Mouse (Mus musculus): ENCODE data around the gene Vars. TPM values are rescaled to one million over a fixed set of nuclear protein-coding genes. Genes with fewer than 3 reads are reported as not detected.
"Not testable (repeated sequence)": the region's sequence is repeated elsewhere in the genome, so short reads cannot be mapped to it uniquely, and the experiment has no call there.

Vars gene
- total RNA-seq (2022), result 10 to 100 TPM; 37.3 to 42.8 (median 41.0) TPM

DNA sequence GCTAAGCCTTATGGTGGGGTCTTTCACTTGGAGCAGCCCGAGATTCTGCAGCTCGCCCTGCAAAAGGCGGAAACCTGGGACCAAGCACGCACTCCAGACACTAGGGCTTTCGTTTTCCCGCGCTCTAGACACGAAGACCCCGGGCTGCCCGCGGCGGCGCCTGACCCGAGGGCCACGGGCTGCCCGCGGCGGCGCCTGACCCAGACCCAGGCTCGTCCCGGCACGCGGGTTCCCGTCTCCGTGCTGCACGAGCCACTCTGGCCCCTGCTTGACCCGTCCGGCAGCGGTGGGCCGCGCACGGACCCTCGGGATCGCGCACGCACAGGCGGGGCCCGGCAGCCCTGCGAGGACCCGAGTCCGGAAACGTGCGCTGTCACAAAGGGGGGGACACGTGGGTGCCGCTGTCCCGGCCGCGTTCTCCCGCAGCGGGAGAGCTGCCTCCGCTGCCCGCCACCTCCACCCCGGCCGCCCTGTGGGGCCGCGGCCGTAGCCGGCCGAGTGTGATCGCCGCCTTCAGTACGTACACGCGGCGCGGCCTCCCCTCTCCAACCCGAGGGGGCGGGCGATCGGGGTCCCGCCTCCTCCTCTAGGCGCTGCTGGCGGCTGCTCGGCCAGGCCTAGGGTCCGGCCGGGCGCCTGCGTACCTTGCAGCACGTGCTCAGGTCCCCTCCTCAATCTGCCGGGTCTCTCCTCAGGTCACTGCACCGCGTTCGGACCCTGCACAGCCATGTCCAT is at the start of gene Vars:
Vars (plus strand) TSS at position 271 of the 735 bp plus-strand sequence.
- peak; percentile 78 to 79 for DNase-seq (ENCODE audit: low spot score in 2 of 2)

DNA sequence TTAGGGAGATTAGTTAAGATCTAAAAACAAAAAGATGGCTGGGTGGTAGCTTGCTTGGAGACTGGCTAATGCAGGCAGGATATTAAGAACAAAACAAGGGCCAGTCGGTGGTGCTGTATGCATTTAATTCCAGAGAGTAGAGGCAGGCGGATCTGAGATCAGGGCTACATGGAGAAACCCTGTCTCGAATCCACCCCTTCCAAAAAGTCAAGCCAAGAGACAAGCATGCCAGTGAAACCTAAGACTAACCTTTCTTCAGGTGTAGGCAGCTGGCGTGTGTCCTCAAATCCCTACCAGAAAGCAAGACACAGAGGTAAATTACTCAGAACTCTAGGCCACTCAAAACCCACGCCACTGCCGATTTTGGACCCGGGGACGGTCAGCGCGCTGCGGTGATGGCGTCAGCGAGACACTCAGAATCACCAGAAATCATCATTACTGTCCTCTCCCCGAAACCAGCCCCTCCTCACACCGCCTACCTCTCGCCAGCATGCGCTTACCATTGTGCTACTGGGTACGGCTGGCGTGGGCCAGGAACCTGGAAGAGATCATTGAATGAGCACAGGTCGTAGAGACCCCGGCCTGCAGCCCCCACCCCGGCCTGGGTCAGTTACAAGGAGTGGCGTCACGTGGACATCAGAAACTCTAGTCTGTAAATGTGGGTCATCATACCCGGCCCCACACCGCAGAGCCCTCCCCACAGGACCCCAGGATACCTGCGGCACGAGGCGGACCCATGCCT is 49.0 kb upstream of the Vars start:
- no peak for DNase-seq (ENCODE audit: low spot score in 2 of 2)

DNA sequence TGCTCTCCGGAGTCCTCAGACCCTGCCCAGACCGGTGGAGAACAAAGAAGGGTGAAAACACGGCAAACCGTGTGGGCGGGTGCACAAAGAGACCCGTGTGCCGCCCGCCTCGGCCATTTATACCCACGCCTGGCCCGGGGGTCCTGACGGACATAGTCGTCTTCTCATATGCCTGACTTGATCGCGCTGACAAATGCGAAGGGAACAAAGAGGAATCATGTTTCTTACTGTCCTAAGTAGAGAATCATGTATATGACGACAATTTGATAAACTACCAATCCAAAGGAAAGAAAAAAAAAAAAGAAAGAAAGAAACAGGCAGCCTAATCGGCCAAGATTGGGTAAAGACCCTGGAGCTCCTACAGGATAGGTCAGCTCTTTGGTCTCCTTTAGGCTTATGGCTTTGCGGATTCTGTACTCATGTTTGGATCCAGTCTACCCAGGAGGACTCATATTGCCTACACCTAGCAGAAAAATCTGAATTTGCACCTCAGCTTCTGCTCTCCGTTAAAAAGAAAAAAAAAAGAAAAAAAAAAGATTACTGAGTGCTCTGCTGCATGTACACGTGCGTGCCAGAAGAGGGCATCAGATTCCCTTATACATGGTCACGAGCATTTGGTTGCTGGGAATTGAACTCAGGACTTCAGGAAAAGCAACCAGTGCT is 48.3 kb upstream of the Vars start:
- DNase-seq (ENCODE audit: low spot score in 2 of 2), result peak; percentile 62 to 64

DNA sequence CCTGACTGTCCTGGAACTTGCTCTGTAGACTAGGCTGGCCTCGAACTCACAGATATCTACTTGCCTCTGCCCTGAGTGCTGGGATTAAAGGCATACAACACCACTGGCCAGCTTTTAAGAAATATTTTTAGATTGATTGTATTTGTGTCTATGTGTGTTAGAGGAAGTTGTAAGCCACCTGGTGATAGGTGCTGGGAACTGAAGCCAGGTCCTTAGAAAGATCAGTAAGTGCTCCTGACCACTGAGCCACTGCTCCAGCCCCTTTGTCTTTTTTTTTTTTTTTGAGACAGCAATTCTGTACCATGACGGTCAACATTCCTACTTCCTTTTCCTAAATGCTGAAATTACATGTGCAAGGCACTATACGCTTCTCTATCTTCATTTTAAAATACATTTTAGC is 47.5 kb upstream of the Vars start:
- DNase-seq (ENCODE audit: low spot score in 2 of 2), result no peak

DNA sequence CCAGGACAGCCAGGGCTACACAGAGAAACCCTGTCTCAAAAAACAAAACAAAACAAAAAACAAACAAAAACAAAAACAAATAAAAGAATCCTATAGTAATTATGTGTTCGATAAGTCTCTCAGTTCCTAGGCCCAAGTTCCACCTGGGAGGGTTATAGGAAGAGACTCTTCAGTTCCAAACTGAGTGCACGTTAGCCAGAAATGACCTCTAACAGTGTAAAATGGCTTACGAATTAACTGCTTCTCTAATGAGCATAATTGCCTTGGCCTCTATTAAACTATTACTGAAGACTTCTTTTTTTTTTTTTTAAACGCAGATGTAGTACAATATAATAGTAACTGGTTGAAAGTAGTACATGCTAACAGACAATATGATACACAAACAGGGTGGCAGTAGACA is 46.9 kb upstream of the Vars start:
- no peak for DNase-seq (ENCODE audit: low spot score in 2 of 2)

DNA sequence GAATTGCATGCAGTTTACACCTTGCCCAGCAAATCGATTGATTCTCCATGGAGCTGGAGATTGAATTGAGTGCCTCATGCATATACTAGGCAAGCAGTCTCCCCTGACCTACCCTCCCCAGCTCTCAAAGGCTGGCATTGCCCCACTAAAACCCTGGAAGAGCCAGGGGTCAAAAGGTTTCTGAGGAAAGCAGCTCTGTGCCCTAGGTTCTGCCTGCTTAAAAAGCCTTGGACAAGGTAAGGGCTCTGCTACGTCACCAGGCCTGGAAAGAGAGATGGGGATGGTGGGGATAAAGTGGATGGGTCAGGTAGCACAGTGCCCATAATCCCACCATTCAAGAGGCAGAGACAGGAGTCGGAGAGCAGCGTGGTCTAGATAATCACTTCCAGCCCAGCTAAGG is 46.0 kb upstream of the Vars start:
- no peak for DNase-seq (ENCODE audit: low spot score in 2 of 2)

DNA sequence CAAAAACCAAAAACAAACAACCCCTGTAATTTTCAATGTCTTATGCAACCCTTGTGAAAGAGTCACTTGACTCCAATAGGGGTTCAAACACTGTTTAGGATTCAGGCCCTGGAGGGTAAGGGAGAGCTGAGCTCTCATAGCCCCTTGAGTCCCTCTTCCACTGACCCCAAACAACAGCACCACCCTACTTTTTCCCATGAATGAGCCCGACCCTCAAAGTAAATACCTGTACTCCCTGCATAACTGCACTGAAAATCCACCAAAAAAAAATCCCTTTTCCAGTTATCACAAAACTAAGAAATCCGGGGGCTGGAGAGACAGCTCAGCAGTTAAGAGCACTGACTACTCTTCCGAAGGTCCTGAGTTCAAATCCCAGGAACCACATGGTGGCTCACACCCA is 44.9 kb upstream of the Vars start:
- DNase-seq (ENCODE audit: low spot score in 2 of 2), result no peak

DNA sequence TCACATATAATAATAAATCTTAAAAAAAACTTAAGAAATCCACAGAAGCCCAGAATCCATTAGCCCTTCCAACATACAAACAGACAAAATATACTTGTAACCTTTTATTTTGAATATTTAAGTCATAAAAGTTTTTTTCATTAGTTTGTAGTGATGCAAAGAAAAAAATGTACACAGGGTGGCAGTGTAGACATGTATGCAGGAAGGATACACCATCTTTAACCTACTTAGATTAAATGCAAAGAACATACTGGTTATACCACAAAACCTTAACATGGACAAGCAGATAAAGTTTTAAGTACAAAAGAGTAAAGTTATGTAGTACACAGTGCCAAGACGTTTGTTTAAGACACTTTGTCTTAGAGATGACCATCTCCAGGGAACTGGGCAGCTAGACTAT is 44.4 kb upstream of the Vars start:
- no peak for DNase-seq (ENCODE audit: low spot score in 2 of 2)

DNA sequence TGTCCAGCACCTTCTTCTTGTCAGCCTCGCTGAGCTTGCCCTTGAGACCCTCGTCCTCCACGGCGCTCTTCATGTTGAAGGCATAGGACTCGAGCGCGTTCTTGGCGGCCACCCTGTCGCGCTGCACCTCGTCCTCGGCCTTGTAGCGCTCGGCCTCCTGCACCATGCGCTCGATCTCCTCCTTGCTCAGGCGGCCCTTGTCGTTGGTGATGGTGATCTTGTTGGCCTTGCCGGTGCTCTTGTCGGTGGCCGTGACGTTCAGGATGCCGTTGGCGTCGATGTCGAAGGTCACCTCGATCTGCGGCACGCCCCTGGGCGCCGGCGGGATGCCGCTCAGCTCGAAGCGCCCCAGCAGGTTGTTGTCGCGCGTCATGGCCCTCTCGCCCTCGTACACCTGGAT is 43.5 kb upstream of the Vars start:
- DNase-seq (ENCODE audit: low spot score in 2 of 2), result not testable (repeated sequence)

DNA sequence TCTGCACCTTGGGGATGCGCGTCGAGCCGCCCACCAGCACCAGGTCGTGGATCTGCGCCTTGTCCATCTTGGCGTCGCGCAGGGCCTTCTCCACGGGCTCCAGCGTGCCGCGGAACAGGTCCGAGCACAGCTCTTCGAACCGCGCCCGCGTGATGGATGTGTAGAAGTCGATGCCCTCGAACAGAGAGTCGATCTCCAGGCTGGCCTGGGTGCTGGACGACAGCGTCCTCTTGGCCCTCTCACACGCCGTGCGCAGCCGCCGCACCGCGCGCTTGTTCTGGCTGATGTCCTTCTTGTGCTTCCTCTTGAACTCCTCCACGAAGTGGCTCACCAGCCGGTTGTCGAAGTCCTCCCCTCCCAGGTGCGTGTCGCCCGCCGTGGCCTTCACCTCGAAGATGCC is 42.8 kb upstream of the Vars start:
- not testable (repeated sequence) for DNase-seq (ENCODE audit: low spot score in 2 of 2)

DNA sequence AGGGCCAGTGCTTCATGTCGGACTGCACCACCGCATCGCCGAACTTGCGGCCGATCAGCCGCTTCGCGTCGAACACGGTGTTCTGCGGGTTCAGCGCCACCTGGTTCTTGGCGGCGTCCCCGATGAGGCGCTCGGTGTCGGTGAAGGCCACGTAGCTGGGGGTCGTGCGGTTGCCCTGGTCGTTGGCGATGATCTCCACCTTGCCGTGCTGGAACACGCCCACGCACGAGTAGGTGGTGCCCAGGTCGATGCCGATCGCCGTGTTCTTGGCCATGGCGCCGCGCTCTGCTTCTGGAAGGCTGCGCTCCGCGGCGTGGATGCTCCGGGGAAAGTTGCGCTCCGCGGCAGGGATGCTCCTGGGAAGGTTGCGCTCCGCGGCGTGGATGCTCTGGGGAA is 42.1 kb upstream of the Vars start:
- DNase-seq (ENCODE audit: low spot score in 2 of 2), result not testable (repeated sequence)

DNA sequence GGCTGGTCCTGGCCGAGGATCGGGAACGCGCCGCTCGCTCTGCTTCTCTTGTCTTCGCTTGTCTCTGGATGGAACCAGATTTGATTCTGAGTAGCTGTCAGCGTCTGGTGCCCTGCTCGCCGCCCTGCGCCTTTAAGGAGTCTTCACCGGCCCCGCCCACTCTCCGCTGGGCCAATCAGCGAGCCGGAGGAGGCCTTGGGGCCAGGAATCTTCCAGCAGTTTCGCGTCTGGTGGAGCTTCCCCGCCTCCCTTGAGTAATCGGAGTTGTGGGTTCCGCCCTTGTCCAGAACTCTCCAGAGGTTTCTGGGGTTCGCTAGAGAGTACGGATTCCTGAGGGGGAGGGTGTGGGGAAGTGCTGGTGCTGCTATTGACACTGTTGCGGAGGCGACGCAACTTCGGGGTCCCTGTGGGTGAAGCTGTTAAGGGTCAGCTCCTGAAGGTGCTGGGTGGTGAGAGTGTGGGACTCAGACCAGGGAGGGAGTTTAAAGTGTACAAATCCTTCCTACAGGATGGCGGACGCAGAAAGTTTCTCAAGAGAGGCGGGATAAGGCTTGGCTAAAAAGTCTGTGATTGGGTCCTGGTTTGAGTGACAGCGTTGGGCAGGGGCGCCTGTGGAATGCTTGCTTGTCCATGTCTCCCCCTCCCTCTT is 41.5 kb upstream of the Vars start, which contains the start of gene Hspa1b:
Hspa1b (minus strand) TSS at position 109 of the 649 bp plus-strand sequence.
- peak; percentile 72 to 80 for DNase-seq (ENCODE audit: low spot score in 2 of 2)

DNA sequence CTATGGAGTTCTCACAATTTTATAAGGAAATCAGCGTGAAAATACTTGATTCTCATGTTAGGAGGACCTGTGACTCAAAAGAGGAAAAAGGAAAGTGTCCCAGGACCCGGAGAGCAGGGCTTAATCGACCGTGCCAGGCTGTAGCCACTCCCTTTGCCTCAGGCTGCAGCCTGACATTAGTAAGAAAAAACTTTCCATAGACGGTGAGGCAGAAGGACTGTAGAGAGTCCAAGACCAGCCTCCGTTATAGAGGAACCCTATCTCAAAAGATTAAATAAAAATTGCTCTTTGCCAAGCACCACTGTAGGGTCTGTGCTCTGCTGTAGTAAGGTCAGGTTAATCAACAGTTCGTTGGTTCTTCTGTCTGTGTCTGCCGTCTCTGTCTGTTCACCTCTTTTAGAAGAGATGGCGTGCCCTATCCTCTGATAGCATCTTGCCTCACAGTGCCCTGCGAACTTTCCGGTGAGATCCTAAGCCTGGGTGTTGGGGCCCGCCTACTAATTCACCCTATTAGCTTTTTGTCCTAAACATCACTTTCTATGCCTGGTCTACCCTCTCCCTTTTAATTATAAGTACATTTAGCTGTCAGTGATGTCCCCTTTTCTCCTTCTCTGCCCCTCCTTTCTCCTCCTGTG is 40.8 kb upstream of the Vars start:
- no peak for DNase-seq (ENCODE audit: low spot score in 2 of 2)

DNA sequence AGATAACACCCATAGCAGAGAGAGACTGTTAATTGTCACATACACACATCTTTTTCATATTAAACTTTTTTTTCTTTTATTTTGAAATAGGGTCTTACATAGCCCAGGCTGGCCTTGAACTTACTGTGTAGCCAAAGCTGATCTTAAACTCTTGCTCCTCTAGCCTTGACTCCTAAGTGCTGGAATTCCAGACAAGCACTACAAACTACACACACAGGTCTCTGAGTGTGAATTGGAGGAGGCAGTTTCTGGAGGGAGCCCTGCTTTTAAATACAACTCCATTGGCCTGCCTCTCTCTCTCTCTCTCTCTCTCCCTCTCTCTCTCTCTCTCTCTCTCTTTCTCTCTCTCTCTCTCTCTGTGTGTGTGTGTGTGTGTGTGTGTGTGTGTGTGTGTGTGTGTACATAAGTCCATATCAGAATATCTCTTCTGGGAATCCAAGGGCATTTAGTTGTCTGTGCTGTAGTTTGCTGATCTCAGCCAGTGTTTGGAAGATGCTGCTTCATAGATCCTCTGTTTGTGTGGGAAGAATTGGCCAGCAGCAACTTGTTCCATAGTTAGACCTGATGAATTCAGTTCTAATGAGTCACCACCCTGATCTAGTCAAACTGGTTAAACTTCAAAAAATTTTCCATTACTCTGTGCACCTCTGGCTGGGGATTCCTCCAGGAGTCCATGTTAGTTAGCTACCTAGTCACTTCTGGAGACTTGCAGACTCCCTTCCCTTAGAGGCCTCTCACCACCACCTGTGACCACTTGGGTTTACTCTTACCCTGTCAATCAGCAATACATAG is 39.9 kb upstream of the Vars start:
- DNase-seq (ENCODE audit: low spot score in 2 of 2), result no peak

DNA sequence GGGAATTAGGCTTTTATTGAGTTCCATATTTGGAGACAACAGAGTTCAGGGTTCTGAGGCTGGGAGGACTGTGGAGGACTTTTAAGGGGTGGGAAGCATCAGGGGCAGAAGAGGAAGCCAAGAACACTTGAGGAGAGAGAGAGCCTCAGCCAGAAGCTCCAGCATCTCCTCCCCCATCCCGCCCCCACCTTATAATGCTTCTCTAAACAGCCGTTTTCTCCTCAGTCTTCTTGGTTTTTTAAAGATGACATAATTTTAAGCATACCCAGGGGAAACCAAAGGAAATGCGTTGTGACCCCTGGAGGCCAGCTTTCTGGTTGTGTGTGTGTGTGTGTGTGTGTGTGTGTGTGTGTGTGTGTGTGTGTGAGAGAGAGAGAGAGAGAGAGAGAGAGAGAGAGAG is 38.7 kb upstream of the Vars start:
- no peak for DNase-seq (ENCODE audit: low spot score in 2 of 2)

DNA sequence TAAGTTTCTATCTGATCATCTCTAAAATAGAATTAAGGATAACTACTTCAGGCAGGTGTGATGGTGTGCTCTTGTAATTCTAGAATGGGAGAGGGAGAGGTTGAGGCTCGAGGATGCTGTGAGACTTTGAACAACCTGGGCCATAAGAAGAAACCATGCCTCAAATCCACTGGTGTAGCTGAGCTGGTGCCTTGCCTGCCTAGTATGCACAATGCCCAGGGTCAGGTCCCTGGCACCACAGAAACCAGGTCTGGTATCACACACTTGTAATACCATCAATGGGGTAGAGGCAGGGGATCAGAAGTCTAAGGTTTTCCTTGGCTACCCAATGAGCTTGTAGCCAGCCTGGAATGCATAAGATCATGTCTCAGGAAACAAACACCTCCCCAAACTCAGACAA is 37.9 kb upstream of the Vars start:
- no peak for DNase-seq (ENCODE audit: low spot score in 2 of 2)

DNA sequence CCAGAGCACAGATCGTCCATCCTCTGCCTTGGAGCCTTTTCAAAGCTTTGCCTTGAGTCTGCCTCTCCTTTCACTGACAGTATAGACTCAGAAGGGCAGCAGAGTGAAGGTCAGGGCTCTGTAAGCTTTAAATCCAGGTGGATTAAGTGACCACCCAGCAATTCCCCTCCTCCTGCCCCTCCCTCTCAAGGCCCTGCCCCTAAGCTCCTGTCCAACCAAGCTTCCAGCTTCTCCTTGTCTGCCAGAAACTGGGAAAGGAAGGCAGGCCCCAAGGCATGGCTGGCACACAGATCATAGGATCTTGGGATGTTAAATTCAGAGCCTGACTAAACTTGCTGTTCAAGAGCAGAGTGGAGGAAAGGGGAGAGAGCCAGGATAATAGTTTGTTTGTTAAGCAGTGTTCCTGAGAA is 36.1 kb upstream of the Vars start:
- no peak for DNase-seq (ENCODE audit: low spot score in 2 of 2)

DNA sequence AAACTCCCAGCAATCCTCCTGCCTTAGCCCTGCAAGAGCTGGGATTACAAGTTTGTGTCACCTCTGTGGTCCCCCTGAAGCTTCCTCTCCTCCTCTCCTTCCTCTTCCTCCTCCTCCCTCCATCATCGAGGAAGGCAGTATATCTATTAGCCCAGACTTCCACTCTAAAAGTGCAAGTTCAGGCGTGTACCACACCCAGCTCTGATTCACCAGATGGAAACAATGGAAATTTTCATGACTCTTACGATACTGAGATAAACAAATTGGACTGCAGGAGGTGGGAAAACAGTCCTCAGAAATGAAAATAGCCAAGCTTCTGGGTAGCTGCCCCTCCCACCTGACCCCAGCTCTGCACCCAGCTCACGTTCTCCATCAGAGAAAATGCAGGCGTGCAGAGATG is 35.2 kb upstream of the Vars start:
- no peak for DNase-seq (ENCODE audit: low spot score in 2 of 2)

DNA sequence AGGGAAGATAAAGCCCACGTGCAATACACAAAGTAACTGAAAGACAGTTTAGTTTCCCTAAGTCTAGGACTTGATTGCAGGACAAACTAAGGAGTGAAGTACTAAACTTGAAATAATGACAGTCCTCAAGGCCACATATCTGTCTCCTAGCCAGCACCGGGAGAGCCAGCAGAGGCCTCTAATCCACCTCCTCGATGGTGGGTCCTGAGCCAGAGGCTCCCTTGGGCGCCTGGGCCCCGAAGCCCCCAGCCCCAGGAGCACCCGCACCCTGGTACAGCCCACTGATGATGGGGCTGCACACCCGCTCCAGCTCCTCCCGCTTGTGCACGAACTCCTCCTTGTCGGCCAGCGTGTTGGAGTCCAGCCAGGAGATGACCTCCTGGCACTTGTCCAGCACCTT is 31.0 kb upstream of the Vars start, which contains the start of gene Gm20481:
Gm20481 (plus strand) TSS at position 91 of the 400 bp plus-strand sequence.
- DNase-seq (ENCODE audit: low spot score in 2 of 2), result not testable (repeated sequence)

DNA sequence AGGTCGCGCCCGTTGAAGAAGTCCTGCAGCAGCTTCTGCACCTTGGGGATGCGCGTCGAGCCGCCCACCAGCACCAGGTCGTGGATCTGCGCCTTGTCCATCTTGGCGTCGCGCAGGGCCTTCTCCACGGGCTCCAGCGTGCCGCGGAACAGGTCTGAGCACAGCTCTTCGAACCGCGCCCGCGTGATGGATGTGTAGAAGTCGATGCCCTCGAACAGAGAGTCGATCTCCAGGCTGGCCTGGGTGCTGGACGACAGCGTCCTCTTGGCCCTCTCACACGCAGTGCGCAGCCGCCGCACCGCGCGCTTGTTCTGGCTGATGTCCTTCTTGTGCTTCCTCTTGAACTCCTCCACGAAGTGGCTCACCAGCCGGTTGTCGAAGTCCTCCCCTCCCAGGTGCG is 29.9 kb upstream of the Vars start:
- DNase-seq (ENCODE audit: low spot score in 2 of 2), result not testable (repeated sequence)
